Mouse (Mus musculus) adipocyte (in vitro differentiated cells): Measurements from ENCODE around the gene Nap1l2.
A peak's percentile ranks its signal among the peaks of the same experiment; 100 is the strongest.
"Not testable (repeated sequence)": the region's sequence is repeated elsewhere in the genome, so short reads cannot be mapped to it uniquely, and the experiment has no call there.

ENCODE experiments used
- DNase-seq: peaks from one replicate; pipeline ENCODE4 v3.0.0-alpha.2; 2016; ENCODE audit warnings: low spot score

The Nap1l2 gene

GRCm38 (mm10) chrX:103186431-103186786 is at the start of gene Nap1l2:
Gene Nap1l2, minus strand, starts transcription at chrX:103186640.
- peak; percentile 2 for DNase-seq

- DNase-seq = no peak
Measured at GRCm38 (mm10) chrX:103215251-103215650, 28.8 kb upstream of the Nap1l2 start.

GRCm38 (mm10) chrX:103186829-103187228 is 389 bp upstream of the Nap1l2 start:
- no peak for DNase-seq

DNA sequence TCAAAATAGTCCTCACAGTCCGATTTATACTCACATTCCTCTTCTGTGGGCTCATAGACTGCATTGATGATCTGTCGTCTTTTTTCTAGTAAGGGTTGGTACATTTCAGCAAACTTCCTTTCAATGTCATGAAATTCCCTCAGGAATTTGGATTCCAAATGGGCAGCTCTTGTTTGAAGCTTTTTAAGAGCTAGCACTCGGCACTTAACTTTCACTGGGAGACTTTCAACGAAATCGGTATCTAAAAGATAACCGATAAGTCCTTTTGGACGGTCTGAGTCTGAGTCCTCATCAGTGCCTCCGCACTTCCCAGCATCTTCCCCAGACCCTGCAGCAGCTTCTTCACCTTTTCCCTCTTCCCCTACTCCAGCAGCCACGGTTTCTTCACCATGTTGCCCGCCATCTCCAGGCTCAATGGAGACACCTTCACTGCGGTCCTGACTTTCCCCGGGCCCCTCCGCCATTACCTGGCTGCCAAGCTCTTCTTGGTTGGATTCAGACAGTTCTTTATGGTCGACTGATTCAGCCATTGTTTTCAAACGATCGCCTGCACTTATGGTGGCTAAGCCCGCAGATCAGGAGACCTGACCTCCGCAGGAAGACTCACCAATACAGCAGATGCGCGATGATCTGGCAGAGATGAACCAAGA is 534 bp downstream of the Nap1l2 start:
- DNase-seq = no peak

- peak; percentile 2 for DNase-seq
Measured at GRCm38 (mm10) chrX:103183536-103183935, 2.9 kb downstream of the Nap1l2 start.

DNA sequence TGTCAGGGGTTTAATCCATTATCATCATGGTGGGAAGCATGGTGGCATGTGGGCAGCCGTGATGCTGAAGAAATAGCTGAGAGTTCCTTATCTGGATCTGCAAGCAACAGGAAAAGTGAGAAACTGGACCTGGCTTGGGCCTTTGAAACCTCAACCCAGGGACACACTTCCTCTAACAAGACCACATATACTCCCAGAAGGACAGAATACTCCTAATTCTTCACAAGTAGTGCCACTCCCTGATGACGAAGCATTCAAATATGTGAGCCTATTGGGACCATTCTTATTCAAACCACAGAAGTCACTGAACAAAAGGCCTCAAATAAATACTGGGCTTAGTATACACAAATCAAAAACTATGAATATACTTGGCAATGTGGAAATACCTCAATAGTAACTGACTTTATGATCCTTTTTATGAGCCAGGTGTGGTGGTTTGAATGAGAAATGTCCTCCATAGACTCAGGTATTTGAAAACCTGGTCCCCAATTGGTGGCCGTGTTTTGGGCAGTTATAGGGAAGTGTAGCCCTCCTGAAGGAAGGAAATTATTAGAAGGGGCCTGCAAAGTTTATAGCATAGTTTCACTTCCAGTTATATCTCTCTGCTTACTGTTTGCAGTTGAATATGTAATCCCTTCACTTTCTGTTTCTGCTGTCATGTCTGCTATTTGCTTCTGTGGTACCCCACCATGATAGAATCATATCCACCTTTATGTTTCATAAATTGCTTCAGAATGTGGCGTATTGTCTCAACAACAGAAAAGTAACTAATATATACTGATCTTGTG is 6.5 kb downstream of the Nap1l2 start:
- no peak for DNase-seq

GRCm38 (mm10) chrX:103164948-103165605 is 21.4 kb downstream of the Nap1l2 start:
- DNase-seq = not testable (repeated sequence)

DNA sequence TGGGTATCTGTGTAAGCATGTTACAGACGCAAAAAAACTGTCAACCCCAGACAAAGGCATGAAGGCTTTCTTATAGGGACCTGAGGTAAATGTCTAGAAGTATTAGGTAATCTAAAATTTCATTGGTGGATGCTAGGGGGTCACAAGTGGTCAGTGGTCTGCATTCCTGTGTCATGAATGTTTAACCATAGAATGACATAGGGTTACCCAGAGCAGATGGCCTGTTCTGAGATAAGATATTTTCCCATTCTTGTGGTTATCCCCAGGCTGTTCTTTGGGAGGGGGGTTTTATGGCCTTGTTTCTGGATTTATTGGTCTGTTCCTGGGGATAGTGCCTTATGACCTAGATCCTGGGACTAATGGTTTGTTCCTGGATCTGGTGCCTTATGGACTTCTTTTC is 30.3 kb downstream of the Nap1l2 start:
- no peak for DNase-seq

- DNase-seq = no peak
Measured at GRCm38 (mm10) chrX:103138549-103138948, 47.9 kb downstream of the Nap1l2 start.
